Mouse (Mus musculus): ENCODE results near the gene Nhsl1. TPM values are rescaled to one million over a fixed set of nuclear protein-coding genes. Genes with fewer than 3 reads are reported as not detected.
A peak's percentile ranks its signal among the peaks of the same experiment; 100 is the strongest.

Gene Nhsl1
- total and polyA plus RNA-seq, 2 experiments from 2014 or later, result 7.2 to 18.0 TPM

DNA sequence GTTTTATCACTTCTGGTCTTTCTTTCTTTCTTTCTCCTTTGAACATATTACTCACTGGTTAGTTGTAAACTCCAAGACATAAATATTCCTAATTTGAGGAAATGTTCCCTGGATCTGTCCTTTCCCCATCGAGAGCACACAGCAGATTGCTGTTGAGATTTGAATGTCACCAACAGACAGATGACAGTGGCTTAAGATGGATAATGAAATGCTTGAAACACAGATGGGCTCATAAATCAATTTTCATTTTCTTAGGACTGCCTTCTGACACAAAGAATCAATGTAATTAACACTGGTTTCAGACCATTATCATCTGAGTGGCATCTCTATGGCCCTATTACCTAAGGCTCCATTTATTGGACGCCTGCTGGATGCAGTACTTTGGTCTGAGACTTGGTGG lies 203.8 kb downstream of the Nhsl1 start:
- no peak overlapping the region for H3K9ac ChIP-seq (replicated peaks; ENCODE audit: low read length, poor library complexity, severe bottlenecking)
- no peaks in the 10 kb centered on the region for H3K27me3 ChIP-seq (ENCODE audit: insufficient read depth, low read length)
- no peak overlapping the region for H3K4me3 ChIP-seq (ENCODE audit: low read depth, low read length)
- WGBS, result 79% methylated on average over 2 of the region's 2 CpGs
- no peak for TF ChIP-seq CTCF (IDR thresholded peaks at IDR 0.05)
- no peak overlapping the region for H3K4me2 ChIP-seq (ENCODE audit: low read depth, low read length, poor library complexity, severe bottlenecking)
- ATAC-seq (ENCODE audit: low FRiP score), result no peak
- H3K27ac ChIP-seq (ENCODE audit: low read depth, low read length), result no peak overlapping the region
- no peaks in the 10 kb centered on the region for H3K9me3 ChIP-seq (ENCODE audit: low read length)
- DNase-seq (ENCODE audit: low spot score), result no peak
- 0 out of 2 replicates have a peak, but pooled peaks cover 2% of the 10 kb centered on the region for H3K4me1 ChIP-seq (ENCODE audit: insufficient read depth, low read length)
- H3K36me3 ChIP-seq (ENCODE audit: insufficient read depth, low read length), result peaks cover 10% of the 10 kb centered on the region

DNA sequence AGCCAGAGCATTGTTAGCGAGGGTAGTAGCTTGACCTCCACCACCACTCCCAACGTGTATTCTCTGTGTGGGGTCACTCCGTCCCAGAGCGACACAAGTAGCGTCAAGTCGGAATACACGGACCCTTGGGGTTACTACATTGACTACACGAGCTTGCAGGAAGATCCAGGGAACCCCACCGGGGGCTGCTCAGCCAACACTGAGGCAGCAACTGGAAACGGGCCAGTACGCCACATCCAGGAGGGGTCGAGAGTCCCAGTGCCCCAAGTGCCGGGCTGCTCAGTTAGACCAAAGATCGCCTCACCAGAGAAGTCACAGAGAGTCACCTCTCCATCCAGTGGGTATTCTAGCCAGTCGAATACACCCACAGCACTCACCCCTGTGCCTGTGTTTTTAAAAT lies 206.5 kb downstream of the Nhsl1 start:
- TF ChIP-seq CTCF (IDR thresholded peaks at IDR 0.05), result no peak
- DNase-seq (ENCODE audit: low spot score) (no peak), ATAC-seq (ENCODE audit: low FRiP score) (no peak)
- H3K4me3 ChIP-seq (ENCODE audit: low read depth, low read length), result no peak overlapping the region
- H3K36me3 ChIP-seq (ENCODE audit: insufficient read depth, low read length), result peaks cover 10% of the 10 kb centered on the region
- no peak overlapping the region for H3K9ac ChIP-seq (replicated peaks; ENCODE audit: low read length, poor library complexity, severe bottlenecking)
- no peaks in the 10 kb centered on the region for H3K9me3 ChIP-seq (ENCODE audit: low read length)
- 71% methylated on average over 15 of the region's 15 CpGs for WGBS
- H3K4me1 ChIP-seq (ENCODE audit: insufficient read depth, low read length), result no peaks in the 10 kb centered on the region
- no peaks in the 10 kb centered on the region for H3K27me3 ChIP-seq (ENCODE audit: insufficient read depth, low read length)
- no peak overlapping the region for H3K4me2 ChIP-seq (ENCODE audit: low read depth, low read length, poor library complexity, severe bottlenecking)
- no peak overlapping the region for H3K27ac ChIP-seq (ENCODE audit: low read depth, low read length)

DNA sequence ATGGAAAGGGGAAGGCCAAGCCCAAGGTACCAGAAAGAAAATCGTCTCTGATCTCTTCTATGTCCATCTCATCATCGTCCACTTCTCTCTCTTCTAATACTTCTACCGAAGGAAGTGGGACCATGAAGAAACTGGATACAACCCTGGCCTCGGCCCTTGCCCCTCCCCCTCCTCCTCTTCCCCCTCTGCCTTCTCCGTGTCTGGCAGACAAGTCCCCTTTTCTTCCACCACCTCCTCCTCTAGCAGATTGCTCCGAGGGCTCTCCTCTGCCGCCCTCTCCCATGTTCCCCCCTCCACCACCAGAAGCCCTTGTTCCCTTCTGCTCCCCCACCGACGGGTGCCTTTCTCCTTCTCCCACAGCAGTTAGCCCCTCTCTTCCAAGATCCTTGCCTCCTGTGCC lies 206.9 kb downstream of the Nhsl1 start:
- H3K9me3 ChIP-seq (ENCODE audit: low read length), result no peaks in the 10 kb centered on the region
- no peaks in the 10 kb centered on the region for H3K4me1 ChIP-seq (ENCODE audit: insufficient read depth, low read length)
- no peak overlapping the region for H3K27ac ChIP-seq (ENCODE audit: low read depth, low read length)
- no peak overlapping the region for H3K4me2 ChIP-seq (ENCODE audit: low read depth, low read length, poor library complexity, severe bottlenecking)
- DNase-seq (ENCODE audit: low spot score), result peak; percentile 28
- no peaks in the 10 kb centered on the region for H3K27me3 ChIP-seq (ENCODE audit: insufficient read depth, low read length)
- H3K4me3 ChIP-seq (ENCODE audit: low read depth, low read length), result no peak overlapping the region
- H3K9ac ChIP-seq (replicated peaks; ENCODE audit: low read length, poor library complexity, severe bottlenecking), result no peak overlapping the region
- H3K36me3 ChIP-seq (ENCODE audit: insufficient read depth, low read length), result peaks cover 10% of the 10 kb centered on the region
- 57% methylated on average over 9 of the region's 9 CpGs for WGBS
- TF ChIP-seq CTCF (IDR thresholded peaks at IDR 0.05), result no peak
- ATAC-seq (ENCODE audit: low FRiP score), result peak; percentile 38; the same call in 1 of the 2 replicates

- H3K4me2 ChIP-seq (ENCODE audit: low read depth, low read length, poor library complexity, severe bottlenecking), result no peak overlapping the region
Observed at GRCm38 (mm10) chr10:18526184-18526850, 207.5 kb downstream of the Nhsl1 start.

GRCm38 (mm10) chr10:18526851-18527675 lies 208.3 kb downstream of the Nhsl1 start:
- 75% methylated on average over 20 of the region's 20 CpGs for WGBS
- ATAC-seq (ENCODE audit: low FRiP score) (peak; percentile 12; the same call in 1 of the 2 replicates), DNase-seq (ENCODE audit: low spot score) (peak; percentile 40)
- Histone ChIP-seq H3K4me1 (ENCODE audit: insufficient read depth, low read length) (no peaks in the 10 kb centered on the region), H3K9me3 (ENCODE audit: low read length) (no peaks in the 10 kb centered on the region), H3K27me3 (ENCODE audit: insufficient read depth, low read length) (no peaks in the 10 kb centered on the region), H3K4me3 (ENCODE audit: low read depth, low read length) (no peak overlapping the region), H3K4me2 (ENCODE audit: low read depth, low read length, poor library complexity, severe bottlenecking) (no peak overlapping the region), H3K9ac (replicated peaks; ENCODE audit: low read length, poor library complexity, severe bottlenecking) (no peak overlapping the region), H3K36me3 (ENCODE audit: insufficient read depth, low read length) (peaks cover 16% of the 10 kb centered on the region), H3K27ac (ENCODE audit: low read depth, low read length) (no peak overlapping the region)
- TF ChIP-seq CTCF (IDR thresholded peaks at IDR 0.05), result no peak

More at GRCm38 (mm10) chr10:18526184-18526850, 207.5 kb downstream of the Nhsl1 start:
- WGBS, result 75% methylated on average over 22 of the region's 22 CpGs
- H3K27me3 ChIP-seq (ENCODE audit: insufficient read depth, low read length), result no peaks in the 10 kb centered on the region
- no peaks in the 10 kb centered on the region for H3K4me1 ChIP-seq (ENCODE audit: insufficient read depth, low read length)
- DNase-seq (ENCODE audit: low spot score) (peak; percentile 73), ATAC-seq (ENCODE audit: low FRiP score) (peak; percentile 52; the same call in 1 of the 2 replicates)
- no peaks in the 10 kb centered on the region for H3K9me3 ChIP-seq (ENCODE audit: low read length)
- peaks cover 10% of the 10 kb centered on the region for H3K36me3 ChIP-seq (ENCODE audit: insufficient read depth, low read length)
- no peak for TF ChIP-seq CTCF (IDR thresholded peaks at IDR 0.05)
- H3K4me3 ChIP-seq (ENCODE audit: low read depth, low read length), result no peak overlapping the region
- H3K27ac ChIP-seq (ENCODE audit: low read depth, low read length), result no peak overlapping the region
- H3K9ac ChIP-seq (replicated peaks; ENCODE audit: low read length, poor library complexity, severe bottlenecking), result no peak overlapping the region

GRCm38 (mm10) chr10:18527766-18528165 lies 209.0 kb downstream of the Nhsl1 start:
- Histone ChIP-seq H3K36me3 (ENCODE audit: insufficient read depth, low read length) (peaks cover 16% of the 10 kb centered on the region), H3K9me3 (ENCODE audit: low read length) (no peaks in the 10 kb centered on the region), H3K4me2 (ENCODE audit: low read depth, low read length, poor library complexity, severe bottlenecking) (no peak overlapping the region), H3K27ac (ENCODE audit: low read depth, low read length) (no peak overlapping the region), H3K27me3 (ENCODE audit: insufficient read depth, low read length) (no peaks in the 10 kb centered on the region), H3K4me1 (ENCODE audit: insufficient read depth, low read length) (no peaks in the 10 kb centered on the region), H3K4me3 (ENCODE audit: low read depth, low read length) (no peak overlapping the region), H3K9ac (replicated peaks; ENCODE audit: low read length, poor library complexity, severe bottlenecking) (no peak overlapping the region)
- ATAC-seq (ENCODE audit: low FRiP score), result no peak
- WGBS, result 80% methylated on average over 7 of the region's 7 CpGs
- TF ChIP-seq CTCF (IDR thresholded peaks at IDR 0.05), result no peak
- DNase-seq (ENCODE audit: low spot score), result no peak

Data from midbrain, postnatal 0 days (tissue).